Mouse (Mus musculus): ENCODE measurements around the gene Gyg. TPM values are rescaled to one million over a fixed set of nuclear protein-coding genes. Genes with fewer than 3 reads are reported as not detected.

Gene Gyg
- 7.7 and 8.3 TPM in 2 replicates for polyA plus RNA-seq (2012; ENCODE audit: low replicate concordance)

DNA sequence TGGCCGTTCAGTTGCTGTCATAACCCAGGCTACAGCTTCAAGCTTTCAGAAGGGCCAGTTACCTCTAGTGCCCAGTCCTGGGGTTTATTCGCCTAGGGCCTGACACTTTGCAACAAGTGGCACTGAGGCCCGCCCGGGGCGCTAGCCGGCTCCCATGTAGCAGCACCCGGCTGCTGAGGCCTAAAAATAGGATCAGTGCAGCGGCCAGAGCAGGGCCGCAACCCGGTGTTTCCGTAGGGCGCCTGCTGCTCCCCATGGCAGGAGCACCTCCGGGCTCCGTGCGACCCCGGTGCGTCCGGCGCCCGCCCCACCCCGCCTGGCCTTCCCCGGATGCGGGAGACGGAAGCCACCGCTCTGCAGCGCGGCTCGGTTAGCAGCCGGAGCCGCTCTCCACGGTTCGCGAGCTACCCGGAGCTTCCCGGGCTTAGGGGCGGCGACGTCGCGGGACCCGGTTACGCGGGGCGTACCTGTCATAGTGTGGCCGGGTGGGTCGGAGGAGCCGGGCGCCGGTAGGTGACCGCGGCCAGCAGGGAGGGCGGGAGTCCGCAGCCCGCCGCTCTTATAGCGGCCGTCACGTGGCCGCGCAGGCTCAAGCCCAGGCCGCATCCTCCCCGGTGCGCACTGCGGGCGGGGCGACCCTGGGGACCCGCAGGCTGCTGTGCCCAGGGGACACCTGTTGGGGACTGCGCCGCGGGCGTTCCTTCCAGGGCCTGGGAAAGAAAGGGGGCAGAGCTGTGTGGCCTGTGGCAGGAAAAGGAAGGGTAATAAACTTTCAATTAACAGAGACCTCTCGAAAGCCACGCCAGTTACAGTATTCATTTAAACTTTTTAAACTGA is at the start of gene Gyg:
Gyg (minus strand) TSS at position 787 of the 837 bp plus-strand sequence.

Other genes starting within 250 kb of the Gyg start
- 0.08 TPM in 1 of 2 replicates, not detected in the other for gene Cp, start 198.3 kb downstream of the Gyg start, polyA plus RNA-seq (2012; ENCODE audit: low replicate concordance)
- gene Hps3, start 120.0 kb downstream of the Gyg start, polyA plus RNA-seq (2012; ENCODE audit: low replicate concordance) = 50.2 and 86.2 TPM in 2 replicates
- gene Hltf, start 97.5 kb downstream of the Gyg start, polyA plus RNA-seq (2012; ENCODE audit: low replicate concordance) = 29.5 and 31.1 TPM in 2 replicates
- 2.0 and 2.4 TPM in 2 replicates for gene Cpa3, start 86.9 kb upstream of the Gyg start, polyA plus RNA-seq (2012; ENCODE audit: low replicate concordance)
- 0.04 and 0.11 TPM in 2 replicates for gene Cpb1, start 120.4 kb upstream of the Gyg start, polyA plus RNA-seq (2012; ENCODE audit: low replicate concordance)
- gene Agtr1b, start 211.9 kb upstream of the Gyg start, polyA plus RNA-seq (2012; ENCODE audit: low replicate concordance) = not detected in 2 replicates